Mouse (Mus musculus) embryonic stem cell, embryonic (primary cell): ENCODE data around the gene Insl3.
"Not testable (repeated sequence)": the region's sequence is repeated elsewhere in the genome, so short reads cannot be mapped to it uniquely, and the experiment has no call there.

Experiments
- CTCF ChIA-PET, 4 experiments: fragments of 300-600 bp in 2 of 4; fragments of 350-600 bp in 2 of 4; sonication (Branson Sonifier 250); formaldehyde crosslinking; loops; one replicate each; lab custom pipeline; 2022; ENCODE audit warnings: inconsistent platforms in 2 of 4; lab: Charles Lee
- POLR2A ChIA-PET, 4 experiments: fragments of 300-600 bp in 2 of 4; fragments of 350-600 bp in 2 of 4; sonication (Branson Sonifier 250); formaldehyde crosslinking; loops; one replicate each; lab custom pipeline; 2022; ENCODE audit warnings: antibody characterized with exemption in 4 of 4, inconsistent platforms in 1 of 4; lab: Charles Lee

The Insl3 gene

GRCm38 (mm10) chr8:71738316-71738715 is 49.3 kb downstream of the Insl3 start:
- CTCF ChIA-PET: interaction anchor here in 2 of 4 experiments (0.5 to 1.1 kb wide), 2 partner anchors 12 to 184 kb away, joined by 3 read pairs; no protein-coding TSS in a partner anchor
- POLR2A ChIA-PET: not testable (repeated sequence)
